Mouse (Mus musculus) T-helper 2 cell (primary cell): Measurements from ENCODE around the gene Ppil2.

Source experiments
- in situ Hi-C: fragments of 300-600 bp; cut with MboI, MseI; formaldehyde crosslinking; loops from one replicate; pipeline ENCODE4 v1.15.1; 2025; ENCODE audit warnings: high pct_unique_total_duplicates

Gene Ppil2

DNA sequence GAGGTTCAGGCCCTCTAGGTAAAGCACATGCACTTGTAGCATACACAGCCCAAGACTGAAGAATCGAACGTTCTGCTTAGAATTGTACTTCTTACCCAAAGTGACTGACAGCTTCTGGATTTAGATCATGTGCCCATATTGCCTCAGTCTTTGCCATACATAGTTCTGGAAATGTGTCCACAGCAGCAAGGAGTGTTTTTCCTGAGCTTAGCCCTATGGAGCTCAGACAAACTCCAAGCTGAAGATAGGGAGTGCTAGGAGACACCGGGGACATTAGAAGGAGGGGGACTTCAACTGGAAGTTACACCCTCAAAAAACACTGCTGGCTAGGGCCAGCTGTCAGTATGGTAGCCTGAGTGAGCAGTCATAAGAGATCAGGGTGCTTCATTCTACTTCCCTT, 70.3 kb downstream of the Ppil2 start:
- in situ Hi-C loops, result no loop called here
